Mouse (Mus musculus): Measurements from ENCODE around the gene Tmem260.

Tmem260 gene

DNA sequence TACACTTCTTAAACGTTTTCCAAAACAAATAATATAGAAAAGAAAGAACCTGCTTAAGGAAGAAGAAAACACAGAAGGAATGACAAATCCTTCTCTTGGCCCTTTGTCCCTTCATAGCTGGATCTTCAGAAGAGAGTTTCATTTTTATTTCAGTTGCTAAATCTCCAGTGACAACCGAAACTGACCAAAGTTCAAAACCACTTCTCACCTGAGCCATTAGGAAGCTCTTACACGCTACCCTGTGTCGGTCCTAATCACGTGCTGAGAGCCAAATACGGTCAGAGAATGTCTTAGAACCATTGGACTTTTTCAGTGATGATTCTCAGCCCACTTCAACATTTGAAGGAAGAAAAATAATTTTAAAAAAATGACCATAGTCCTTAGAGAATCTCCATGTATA, 36.8 kb downstream of the Tmem260 start:
- no peak for DNase-seq

DNA sequence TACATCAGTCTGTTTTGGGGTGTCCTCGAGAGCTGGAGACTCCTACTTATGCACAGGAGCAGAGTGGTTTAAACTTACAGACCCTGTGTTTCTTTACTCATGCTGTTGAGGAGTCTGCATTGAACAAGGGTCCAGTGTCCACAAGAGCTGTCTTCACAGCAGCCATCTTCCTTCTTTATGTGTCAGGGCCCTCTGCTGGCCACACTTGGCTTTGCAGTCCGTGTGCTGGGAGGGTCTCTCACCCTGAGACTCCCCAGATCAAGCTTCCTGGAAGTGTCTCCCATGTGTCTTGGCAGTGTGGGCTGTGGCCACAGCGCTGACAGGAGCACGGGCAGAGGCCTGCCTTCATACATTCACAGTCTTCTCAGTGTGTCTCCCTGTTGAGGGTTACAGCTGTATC, 48.0 kb downstream of the Tmem260 start:
- peak; percentile 21 to 26 for DNase-seq

DNA sequence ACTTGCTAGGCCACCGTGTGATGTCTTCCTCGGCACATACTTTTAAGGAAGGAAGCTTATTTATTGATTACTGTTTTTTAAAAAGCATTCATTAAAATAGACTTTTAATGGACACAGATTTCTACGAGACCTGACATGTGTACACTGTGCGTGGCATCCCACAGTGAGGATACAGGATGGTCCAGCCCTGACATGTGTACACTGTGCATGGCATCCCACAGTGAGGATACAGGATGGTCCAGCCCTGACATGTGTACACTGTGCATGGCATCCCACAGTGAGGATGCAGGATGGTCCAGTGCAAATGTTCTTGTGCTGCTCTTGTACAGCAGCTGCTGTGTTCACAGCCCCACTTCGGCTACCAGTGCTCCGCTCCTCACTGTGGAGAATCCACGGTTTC, 56.6 kb downstream of the Tmem260 start:
- no peak for DNase-seq

DNA sequence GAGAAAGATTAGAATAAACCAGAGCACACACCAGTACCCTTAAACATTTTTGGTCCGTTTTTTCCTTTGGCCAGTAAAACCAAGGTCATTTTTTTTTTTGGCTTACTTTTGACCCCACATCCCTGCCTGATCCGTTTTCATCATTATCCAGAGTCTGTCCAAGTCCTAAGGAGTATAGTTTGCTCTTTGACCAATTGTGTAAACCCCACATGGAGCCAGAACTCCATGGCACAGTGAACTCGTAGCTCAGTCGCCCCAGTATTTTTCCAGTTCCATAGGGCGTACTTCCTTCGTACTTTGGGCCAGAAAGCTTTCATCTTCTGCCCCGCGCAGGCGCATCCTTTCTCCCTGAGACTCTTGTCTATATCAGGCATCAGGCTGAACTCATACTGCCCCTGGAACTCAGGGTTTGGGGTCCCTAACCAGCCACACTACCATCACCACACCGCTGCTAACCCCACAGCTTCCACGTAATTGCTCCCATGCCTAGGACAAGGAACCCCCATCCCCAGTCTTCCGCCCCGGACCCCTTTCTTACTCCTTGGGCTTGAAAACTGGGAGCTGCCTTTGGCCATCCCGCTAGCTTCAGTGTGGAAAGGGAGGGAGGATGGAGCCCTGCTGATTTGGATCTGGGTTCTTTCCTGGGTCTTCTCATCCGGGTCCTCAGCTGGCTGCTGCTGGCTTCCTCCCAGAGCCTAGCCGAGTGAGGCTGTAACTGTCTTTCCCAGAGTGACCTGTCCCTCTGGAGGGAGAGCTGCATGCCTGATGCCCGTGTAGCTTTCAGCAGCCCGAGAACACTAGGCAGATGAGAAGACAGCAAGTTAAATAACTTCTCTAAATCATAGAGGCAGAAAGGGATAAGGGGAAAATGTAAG, 58.0 kb downstream of the Tmem260 start:
- DNase-seq: no peak

DNA sequence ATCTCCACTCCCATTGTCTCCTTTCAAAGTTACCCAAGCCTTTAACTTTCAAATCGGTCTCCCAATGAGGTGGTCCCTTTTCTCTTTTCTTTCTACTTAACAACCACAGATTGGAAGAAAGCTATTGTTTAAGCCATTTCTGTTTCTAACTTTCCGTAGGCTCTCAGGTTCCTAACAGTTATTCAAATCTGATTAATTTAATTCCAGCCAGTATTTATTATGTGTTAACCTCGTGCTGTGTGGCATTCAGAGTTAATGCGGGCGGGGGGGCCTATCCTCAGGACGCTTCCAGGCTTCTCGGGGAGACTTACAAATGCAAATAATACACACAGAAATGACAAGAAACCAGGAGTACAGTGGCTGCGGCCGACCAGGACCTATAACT, 58.6 kb downstream of the Tmem260 start:
- DNase-seq: no peak

DNA sequence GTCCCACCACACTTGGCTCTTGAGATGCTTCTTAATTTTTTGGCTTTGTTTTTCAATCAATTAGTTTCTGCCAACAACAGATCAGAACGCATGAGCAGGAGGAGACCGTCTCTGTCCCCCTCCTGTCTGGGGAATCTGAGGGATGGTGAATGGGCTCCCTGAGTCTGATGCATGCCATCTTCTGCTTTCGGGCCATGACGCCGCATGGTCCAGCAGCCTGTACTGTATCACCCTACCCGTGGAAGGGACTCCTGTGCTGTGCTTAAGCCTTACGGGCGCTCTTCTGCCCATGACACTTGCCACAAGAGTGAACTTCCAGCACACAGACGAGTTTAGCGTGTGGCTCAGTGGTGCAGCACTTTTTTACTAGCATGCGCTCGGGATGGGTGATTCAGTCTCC, 59.7 kb downstream of the Tmem260 start:
- DNase-seq: no peak

DNA sequence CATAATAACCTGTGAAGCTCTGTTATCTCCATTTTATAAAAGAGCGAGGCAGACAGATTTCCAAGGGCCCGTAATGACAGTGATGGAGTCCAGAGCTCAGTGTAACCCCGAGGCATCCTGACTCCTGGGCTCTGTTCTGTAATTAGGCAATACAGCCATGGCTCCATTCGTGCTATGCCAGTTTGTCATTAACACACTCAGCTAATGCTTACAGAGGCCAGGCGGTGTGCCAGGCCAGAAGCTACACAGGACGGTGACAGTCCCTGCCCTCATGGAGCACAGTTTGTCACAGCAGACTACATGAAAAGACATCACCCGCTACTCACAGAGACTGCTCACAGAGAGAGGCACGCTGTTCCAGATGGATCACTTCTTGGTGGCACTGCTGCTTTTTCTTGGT, 61.5 kb downstream of the Tmem260 start:
- DNase-seq: no peak

DNA sequence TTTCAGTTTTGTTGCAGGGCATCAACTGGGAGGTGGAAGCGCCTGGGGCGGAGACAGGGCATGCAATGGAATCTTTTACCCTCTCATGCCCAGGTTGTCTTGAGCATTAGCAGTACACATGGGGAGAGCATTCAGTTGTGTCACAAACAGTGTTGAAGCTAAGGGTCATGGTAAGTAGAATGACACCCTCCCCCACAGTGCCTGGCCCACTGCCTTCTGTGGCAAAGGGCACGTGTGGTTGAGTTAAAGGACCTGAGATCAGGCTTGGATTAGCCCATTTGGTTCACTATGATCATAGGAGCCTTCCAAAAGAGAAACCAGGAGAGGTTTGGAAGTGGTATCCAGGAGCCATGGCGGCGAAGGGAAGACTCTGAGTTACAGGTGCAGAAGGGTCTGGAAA, 63.2 kb downstream of the Tmem260 start:
- DNase-seq: no peak

DNA sequence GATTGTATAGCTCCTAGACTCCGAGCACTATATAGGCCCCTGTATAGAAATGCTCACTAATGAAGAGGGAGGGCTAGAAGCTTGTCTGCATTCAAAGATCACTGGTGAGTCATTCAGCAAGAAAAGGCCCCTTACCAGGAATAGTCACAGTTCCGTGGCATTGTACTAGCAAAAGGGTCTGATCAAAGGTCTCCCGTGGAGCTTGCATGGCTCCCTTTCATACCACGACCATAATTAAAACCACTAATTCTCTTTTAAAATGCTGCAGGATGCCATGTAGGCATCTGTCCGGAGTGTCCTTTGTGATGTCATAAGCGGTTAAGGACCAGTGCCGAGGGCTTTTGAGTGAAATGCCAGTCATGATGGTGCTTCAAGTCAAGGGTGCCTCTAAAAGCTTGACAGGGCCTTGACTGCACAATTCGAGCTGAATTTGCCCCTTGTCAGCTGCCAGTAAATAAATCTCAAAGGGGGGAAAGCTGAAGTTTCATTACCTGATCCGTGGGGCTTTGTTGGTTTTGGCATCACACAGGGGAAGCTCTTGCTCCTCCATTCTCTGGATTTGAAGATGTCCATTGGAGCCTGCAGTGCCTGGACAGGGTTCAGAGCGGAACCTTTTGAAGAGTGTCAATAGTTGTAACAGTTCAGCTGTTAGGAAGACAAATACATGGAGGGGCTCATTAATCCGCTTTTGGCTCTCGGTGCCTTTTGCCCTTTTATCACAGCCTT, 67.3 kb downstream of the Tmem260 start:
- DNase-seq: no peak

DNA sequence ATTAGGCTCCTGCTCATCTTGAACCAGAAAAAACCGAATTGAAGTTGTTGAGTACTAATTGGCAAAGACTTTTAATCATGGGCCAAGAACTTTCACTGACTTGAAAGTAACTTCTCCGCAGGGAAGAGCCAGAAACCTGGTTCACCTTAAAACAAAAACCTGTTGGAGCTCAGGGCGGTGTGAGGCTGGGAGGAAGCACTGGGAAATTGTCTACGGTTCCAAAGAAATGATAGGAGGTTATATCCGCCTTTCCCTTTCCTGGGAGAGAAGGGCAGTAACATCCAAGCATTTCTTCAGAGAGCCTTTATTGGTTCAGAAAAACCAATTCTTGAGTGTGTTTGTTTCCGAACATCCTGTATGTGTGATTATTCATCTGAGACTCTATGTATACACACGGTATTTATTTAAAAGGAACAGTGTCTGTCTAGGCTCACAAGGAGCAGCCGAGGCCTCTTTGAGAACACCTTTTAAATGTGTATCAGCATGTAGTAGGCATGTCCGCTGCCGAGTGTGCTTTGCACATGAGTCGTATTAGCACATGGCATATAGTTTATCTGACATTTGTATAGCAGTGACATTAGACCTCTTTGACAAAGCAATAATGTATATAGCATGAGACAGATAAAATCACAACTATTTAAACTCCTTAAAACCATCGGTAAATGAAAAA, 68.0 kb downstream of the Tmem260 start:
- no peak for DNase-seq

DNA sequence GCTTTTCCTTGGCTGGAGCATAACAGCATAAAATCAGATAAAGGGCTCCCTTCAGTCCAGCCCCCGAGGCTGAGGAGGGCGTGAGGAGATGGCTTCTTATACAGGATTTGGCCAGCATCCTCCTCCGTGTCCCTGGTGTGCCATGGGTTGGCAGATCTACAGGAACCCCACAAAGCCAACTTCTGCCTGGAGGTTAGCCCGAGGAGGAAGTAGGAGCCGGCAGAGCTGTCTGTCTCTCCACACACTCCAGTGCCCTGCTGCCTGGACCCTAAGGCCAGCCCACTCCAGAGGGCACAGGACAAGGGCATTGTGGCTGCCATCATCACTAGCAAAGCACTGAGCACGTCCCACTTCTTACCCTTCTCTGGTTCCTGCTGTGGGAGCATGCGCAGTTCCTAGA, 68.7 kb downstream of the Tmem260 start:
- no peak for DNase-seq

DNA sequence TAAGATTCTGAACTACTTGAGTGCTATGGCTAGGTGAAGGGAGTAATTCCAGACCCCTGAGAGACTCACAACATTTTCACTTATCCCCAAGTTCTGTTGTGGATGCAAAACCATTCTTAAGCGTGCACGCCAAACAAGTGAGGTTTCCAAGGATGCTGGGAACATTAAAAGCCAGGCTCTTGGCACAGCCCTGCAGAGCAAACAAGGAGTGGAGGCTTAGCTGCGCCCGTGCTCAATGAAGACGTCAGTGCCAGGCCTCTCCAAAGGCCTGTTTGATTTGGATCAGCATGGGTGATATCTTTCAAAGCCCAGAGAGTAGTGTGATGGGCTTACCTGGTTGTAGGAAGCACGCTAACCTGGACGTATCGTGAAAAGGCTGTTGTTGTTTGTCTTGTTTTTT, 69.6 kb downstream of the Tmem260 start:
- no peak for DNase-seq

DNA sequence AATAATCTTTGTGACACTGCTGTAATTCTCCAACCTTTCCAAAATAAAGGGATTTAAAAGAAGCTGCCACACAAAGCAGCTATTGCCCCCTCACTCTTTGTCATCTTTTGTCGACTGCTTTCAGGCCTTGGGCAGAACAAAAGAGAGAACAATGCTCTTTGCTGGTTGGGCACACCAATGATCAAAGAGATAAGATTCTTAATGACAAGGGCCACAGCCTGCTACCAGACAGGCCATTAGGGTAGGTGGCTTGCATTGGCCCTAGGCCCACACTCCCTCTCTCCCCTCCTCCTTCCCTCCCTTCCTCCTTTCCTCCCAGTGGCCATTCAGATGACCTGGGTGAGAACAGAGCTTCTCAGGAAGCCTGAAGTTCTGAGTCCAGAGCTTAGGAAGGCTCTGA, 77.4 kb downstream of the Tmem260 start:
- no peak for DNase-seq

DNA sequence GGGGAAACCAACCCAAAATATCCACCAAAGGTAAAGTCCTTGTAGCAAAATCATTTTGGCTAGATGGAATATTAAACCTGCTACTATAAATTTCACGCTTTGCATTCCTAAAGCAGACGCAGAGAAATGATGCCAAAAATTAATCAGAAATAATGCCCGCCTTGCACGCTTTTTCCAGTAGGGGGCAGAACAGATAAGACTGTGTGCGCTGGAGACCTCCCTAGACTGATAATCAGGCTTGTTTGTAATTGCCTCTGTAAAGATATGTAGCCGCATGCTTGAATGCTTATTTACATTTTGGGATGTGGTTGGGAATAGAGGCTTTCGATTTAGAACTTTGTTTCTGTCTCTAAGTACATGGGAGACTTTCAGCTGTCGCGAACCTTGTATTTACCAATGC, 78.2 kb downstream of the Tmem260 start:
- DNase-seq: no peak

DNA sequence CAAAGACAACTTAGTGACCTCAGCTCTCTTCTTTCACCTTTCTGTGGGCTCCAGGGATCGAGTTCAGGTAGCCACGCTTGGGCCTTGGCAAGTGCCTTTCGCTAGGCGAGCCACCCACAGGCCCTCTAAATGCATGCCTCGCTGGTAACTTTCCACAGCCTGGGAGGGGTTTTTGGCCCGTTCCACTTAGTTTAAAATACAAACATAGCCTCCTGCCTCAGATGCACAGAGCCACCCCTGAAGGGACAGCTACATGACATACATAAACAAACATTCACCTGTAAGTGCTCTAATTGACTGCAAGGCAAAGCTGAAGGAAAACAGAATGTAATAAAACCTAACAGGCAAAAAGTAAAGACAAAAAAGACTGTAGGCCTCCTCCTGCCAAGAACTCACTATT, 79.1 kb downstream of the Tmem260 start:
- no peak for DNase-seq

DNA sequence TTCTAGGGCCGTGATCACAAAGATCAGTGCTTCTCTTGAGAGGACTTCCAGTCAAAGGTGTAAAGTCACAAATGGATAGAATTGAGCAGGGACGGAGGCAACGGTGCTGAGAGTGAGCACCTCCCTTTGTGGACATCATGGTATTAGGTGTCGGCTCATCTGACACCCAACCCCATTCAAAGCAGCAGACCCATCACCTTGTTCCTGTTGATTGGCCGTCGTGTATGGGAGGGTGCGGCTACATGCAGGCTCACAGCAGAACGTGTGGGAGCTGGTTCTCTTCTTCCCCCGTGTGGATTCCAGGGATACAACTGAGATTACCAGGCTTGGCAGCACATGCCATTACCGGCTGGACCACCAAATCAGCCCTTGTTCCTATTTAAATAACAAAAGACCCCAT, 84.7 kb downstream of the Tmem260 start:
- no peak for DNase-seq

DNA sequence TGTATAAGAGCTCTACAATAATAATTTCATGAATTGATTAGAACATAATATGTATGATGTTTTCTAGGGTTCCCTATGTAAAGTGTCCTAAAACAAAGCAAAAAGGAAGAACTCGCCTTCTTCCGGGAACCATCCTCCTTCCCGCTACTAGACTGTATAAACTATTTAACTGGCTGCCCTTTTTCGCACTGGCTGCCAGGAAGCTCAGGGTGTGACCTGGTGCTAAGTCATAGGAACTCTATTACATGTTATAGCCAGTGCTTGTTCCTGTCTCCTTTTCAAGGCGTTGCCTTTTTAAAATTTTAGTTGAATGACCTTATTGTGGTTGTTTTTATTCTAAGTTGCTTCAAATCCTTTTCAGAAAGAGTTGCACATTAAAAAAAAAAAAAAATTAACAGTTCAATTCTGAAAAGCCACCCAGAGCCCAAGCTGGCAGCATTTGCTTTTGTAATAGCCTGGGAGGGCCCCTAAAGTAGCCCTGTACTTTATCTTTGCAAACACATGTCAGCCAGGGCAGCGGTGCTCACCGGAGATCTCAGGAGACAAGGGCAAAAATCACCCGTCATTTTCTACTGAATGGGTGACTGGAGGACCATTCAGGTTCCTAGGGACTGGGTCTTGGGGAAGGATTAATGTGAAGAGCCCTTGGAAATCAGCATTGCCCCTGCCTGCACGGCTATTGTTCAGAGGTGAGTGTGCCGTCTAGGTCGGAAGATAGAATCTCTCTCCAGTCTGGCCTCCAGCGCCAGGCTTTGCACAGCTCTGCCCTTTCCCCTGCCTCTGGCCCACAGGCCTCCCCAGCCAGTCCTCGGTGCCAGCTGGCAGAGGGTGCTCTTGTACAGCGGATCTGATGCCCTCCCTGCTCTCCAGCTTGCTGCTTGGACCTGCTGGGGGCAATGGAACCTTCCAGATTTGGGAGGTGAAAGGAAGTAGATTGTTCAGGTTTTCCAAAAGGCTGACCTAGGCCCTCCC, 92.2 kb downstream of the Tmem260 start:
- DNase-seq: no peak

DNA sequence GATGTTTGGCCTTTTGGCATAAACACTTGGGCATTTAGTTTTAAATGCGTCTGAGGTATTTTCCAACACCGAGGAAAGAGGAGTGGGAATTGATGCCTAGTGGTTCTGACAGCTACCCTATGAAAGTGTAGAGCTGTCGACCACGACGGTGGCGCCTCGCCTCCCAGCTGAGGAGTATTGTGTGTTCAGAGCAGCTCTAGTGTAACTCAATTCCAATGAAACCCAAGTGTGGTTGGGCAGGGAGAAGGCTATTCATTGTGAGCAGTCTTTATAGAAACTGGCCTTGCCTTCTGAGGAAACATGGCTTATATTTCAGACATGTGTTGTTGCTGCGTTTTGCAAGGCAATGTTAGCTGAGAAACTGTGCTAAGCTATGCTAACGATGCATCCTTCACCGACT, 99.2 kb downstream of the Tmem260 start:
- DNase-seq: no peak

DNA sequence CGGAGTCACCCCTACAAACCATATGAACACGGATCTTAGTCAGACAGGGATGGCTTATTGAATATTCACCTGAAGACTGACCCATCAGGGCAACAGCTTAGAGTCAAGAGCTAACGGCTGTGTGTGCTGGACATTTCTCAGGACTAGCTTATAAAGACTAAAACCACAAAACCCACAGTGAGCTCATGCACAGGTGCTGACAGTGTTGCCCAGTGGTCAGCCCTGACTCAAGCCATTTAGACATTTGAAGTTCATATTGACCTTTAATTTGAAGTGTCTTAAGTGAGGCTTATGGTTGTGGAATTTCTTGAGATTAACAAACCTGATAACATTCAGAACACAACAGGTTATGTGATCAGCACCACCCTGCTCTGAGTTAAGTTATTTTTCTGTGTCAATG, 100.1 kb downstream of the Tmem260 start:
- no peak for DNase-seq

DNA sequence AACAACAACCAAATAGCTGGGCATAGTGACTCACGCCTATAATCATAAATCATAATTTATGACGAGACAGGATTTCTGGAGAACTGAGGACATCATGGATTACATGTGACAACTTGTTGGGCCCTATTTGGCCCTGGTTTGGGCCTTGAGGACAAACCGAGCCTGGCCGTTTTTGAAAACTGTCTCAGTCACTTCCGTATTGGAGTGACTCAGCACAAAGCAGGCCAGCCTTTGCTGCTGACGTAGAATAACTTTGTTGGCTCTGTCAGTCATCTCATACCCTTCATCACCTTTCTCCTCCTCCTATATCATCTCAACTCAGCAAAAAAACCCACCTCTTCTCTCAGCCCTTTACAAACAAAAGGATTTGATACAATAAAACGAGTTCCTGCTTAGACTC, 103.8 kb downstream of the Tmem260 start:
- DNase-seq: no peak

DNA sequence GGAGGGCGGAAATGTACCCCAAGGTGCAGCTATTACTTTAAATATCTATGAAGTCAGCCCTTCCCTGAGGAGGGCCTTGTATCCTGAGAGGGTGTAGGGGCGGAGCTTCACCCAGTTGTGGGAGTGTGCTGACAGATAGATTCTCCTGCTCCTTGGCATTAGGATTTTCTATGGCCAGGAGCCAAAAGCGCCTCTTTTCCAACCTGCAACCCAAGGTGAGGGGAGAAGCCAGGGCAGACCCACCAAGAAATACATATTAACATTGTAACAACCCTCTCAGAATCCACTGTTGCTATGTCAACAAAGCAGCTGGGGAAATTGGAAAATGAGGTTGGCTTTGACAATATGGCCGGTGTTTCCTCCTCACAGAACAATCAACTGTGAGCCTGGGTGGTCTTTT, 107.3 kb downstream of the Tmem260 start:
- no peak for DNase-seq

DNA sequence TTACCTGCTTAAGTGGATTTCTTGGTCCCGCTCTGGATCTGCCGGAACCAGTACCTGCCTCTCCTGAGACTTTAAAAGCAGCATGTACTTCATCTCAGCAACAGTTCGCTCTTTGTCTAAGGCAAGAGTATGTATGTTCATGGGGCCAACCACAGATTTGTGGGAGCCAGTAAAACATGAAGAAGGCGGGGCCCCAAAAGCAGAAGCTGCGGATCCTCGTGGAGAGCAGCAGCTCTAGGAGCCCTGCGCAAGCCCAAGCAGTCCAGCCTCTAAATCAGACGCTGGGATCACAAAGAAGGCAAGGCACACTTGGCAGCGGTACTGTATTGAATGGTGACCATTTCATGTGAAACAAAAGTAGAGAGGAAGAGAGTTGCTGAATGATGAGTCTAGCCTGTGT, 107.8 kb downstream of the Tmem260 start:
- no peak for DNase-seq

DNA sequence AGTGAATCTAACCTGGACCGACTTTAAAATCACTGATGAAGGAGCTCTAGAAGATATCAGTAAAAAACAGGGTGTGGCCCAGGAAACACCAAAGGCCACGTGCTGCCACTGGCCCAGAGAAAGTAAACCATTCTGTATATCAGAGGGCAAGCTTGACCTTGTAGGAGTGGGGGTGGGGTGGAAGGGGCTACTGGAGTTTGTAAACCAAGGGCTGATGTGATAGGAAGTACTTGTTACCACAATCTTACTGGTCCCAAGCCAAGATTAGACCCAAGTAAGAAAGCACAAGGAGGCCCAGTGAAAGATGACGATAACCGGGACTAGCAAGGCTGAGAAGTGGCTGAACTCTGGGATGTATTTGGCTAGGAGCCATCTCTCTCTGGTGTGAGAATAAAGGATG, 113.1 kb downstream of the Tmem260 start:
- no peak for DNase-seq
